21 mouse cellular contexts compared by ENCODE assay signal in genomic region chr11:57396429-57396828, GRCm38 (mm10).
A peak's percentile ranks its signal among the peaks of the same experiment; 100 is the strongest.
DNase-seq lines count a peak whose midpoint lies in the region; ATAC-seq and TF ChIP-seq lines count a peak whose summit lies in the region.
"Had no signal": no experiment of that assay in that cellular context is flagged by ENCODE, and none has a peak within 500 bp of the region (broad histone marks: within the 10 kb centered on the region; RNA-seq: fewer than 3 reads in every experiment).

No protein-coding gene starts in this region.

- no peak for TF ChIP-seq CTCF in cortical plate, adult 2 months (IDR thresholded peaks at IDR 0.05; ENCODE audit: extremely low read depth, insufficient read depth, low read length)

- TF ChIP-seq POLR2A in cortical plate, adult 2 months (IDR thresholded peaks at IDR 0.05; ENCODE audit: extremely low read depth, insufficient read depth, low read length) = no peak

- no peaks in the 10 kb centered on the region for H3K36me3 ChIP-seq in neural tube, embryonic 11.5 days (ENCODE audit: control insufficient read depth, insufficient read depth, low read length)
- H3K36me3 ChIP-seq: forebrain, embryonic 10.5 days; hindbrain, embryonic 12.5 days; hindbrain, embryonic 15.5 days; intestine, embryonic 15.5 days had no signal

- no peaks in the 10 kb centered on the region for H3K9me3 ChIP-seq in neural tube, embryonic 11.5 days (ENCODE audit: control insufficient read depth, low read length)
- H3K9me3 ChIP-seq: forebrain, embryonic 10.5 days; forebrain, embryonic 13.5 days; hindbrain, embryonic 12.5 days; hindbrain, embryonic 15.5 days; intestine, embryonic 15.5 days had no signal

- DNase-seq in heart, adult 11 months = peak; percentile 11
- no peak for DNase-seq in heart, adult 9 months (ENCODE audit: low spot score in 2 of 2)
- peak; percentile 18 for DNase-seq in neural tube, embryonic 11.5 days (ENCODE audit: low spot score)
- no peak for DNase-seq in neural tube, embryonic 10.5 days (ENCODE audit: extremely low spot score, low spot score)
- DNase-seq in c-Kit-positive CD71-positive TER-119-positive erythroid progenitor cells, embryonic 14.5 days (ENCODE audit: low spot score) = no peak
- DNase-seq: adrenal gland, adult 2 months; adrenal gland, postnatal 14 days; cerebellum, adult 18-20 months; cerebellum, adult 9-10 months; cerebellum, postnatal 14 days; gastrocnemius, postnatal 25 days; heart, adult 2 months had no signal

- no peak overlapping the region for H3K4me2 ChIP-seq in neural tube, embryonic 11.5 days (ENCODE audit: low read depth)
- H3K4me2 ChIP-seq: forebrain, embryonic 13.5 days; heart, embryonic 11.5 days; hindbrain, embryonic 12.5 days; hindbrain, embryonic 15.5 days; intestine, embryonic 15.5 days had no signal

- no peak overlapping the region for H3K27ac ChIP-seq in neural tube, embryonic 11.5 days (ENCODE audit: low read depth, low read length)
- 0 out of 2 replicates have a peak overlapping the region, but pooled peaks have one; percentile 25 for H3K27ac ChIP-seq in cortical plate, adult 2 months (ENCODE audit: insufficient read depth, low read length)
- H3K27ac ChIP-seq: forebrain, embryonic 10.5 days; forebrain, embryonic 13.5 days; heart, adult 2 months; hindbrain, embryonic 12.5 days; hindbrain, embryonic 15.5 days; intestine, embryonic 15.5 days had no signal

- H3K9ac ChIP-seq in neural tube, embryonic 11.5 days (ENCODE audit: low read length) = no peak overlapping the region
- H3K9ac ChIP-seq: forebrain, embryonic 13.5 days; hindbrain, embryonic 12.5 days; hindbrain, embryonic 15.5 days; intestine, embryonic 15.5 days had no signal

- no peaks in the 10 kb centered on the region for H3K4me1 ChIP-seq in neural tube, embryonic 11.5 days (ENCODE audit: control insufficient read depth, insufficient read depth, low read length)
- peaks cover 2% of the 10 kb centered on the region; the same call in 1 of the 2 replicates for H3K4me1 ChIP-seq in cortical plate, adult 2 months (ENCODE audit: control insufficient read depth, insufficient read depth, low read length)
- H3K4me1 ChIP-seq: hindbrain, embryonic 12.5 days; hindbrain, embryonic 15.5 days; intestine, embryonic 15.5 days had no signal

- 29% methylated on average over 3 of the region's 3 CpGs for WGBS in neural tube, embryonic 11.5 days

- no peak overlapping the region for H3K4me3 ChIP-seq in neural tube, embryonic 11.5 days (ENCODE audit: low read depth, low read length)
- no peak overlapping the region for H3K4me3 ChIP-seq in cortical plate, adult 2 months (ENCODE audit: insufficient read depth, low read length)
- H3K4me3 ChIP-seq: forebrain, embryonic 10.5 days; forebrain, embryonic 13.5 days; heart, adult 2 months; hindbrain, embryonic 12.5 days; hindbrain, embryonic 15.5 days; intestine, embryonic 15.5 days had no signal

- ATAC-seq in neural tube, embryonic 11.5 days (ENCODE audit: insufficient read depth, low FRiP score, low TSS enrichment) = no peak
- ATAC-seq: CD4-positive, CD25-positive, alpha-beta regulatory T cell, adult 4 months; forebrain, embryonic 13.5 days; forebrain, embryonic 16.5 days; intestine, embryonic 15.5 days had no signal

- no peaks in the 10 kb centered on the region for H3K27me3 ChIP-seq in neural tube, embryonic 11.5 days (ENCODE audit: control insufficient read depth, insufficient read depth, low read length)
- H3K27me3 ChIP-seq: hindbrain, embryonic 12.5 days; hindbrain, embryonic 15.5 days; intestine, embryonic 15.5 days had no signal

Comparison
In these comparisons a context has a peak if more than half of its experiments do, and no peak if none do; other contexts are left out.
1. DNase-seq: peak in heart, adult 11 months (single experiment) and neural tube, embryonic 11.5 days (single experiment); none in heart, adult 9 months (0 of 2), neural tube, embryonic 10.5 days (single experiment) and c-Kit-positive CD71-positive TER-119-positive erythroid progenitor cells, embryonic 14.5 days (single experiment).